Mouse (Mus musculus) E14TG2a.4 (cell line): ENCODE measurements at regions not wholly inside any gene's neighbourhood (a gene's known extent, or its start where the extent isn't known, plus 50 kb on each side); places are given as distances from the start of the nearest gene placed in this dataset.

Experiments
- CTCF ChIP-seq: conservative IDR thresholded peaks from 2 replicates; pipeline ENCODE4 v1.5.1; 2014; ENCODE audit warnings: low read length
- NANOG ChIP-seq: IDR thresholded peaks from 2 replicates; pipeline ENCODE4 v1.6.1; 2014; ENCODE audit warnings: borderline replicate concordance, low read length, mixed read lengths
- POU5F1 ChIP-seq: IDR thresholded peaks from 2 replicates; pipeline ENCODE4 v1.6.1; 2014; ENCODE audit warnings: low read length, borderline replicate concordance

GRCm38 (mm10) chr6:91606634-91607215 is 77.1 kb upstream of the Slc6a6 start:
- TF ChIP-seq CTCF (no peak), NANOG (no peak), POU5F1 (no peak)
